Mouse (Mus musculus): ENCODE results near the gene 4930469K13Rik.

Gene 4930469K13Rik

DNA sequence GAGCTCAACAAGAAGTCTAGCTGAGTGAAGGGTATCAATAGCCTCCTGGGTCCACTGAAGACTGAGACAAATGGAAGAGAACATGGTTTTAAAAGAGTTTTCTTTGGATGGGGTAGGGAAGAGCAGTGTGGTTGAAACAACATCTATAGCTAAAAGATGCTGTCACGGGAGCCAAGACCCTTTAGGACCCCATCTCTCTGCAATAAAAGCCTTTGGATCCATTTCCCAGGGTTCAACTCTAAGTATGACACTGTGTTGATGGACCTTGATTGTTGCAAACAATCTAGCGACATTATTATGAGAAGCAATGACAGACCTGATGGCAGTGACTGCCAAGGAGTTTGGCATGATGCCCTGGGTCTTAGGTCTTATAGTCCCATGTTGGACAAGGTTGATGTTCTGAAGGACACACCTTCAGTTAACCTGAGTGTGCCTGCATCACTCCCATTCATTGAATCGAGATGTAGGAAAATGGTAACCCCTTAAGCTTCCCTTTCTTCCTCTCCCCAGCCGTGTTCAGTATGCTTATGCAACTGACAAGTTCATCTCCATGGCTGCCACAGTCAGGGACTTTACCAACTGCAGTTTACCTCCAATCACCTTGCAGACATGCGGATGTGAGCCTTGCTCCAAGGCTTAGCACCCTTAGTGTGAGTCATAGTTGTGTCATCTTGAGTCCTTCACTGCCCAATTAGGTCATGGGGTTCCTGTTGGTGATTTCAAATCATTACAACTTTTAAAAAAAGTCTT, 62.3 kb downstream of the 4930469K13Rik start:
- no peak for DNase-seq (ENCODE audit: low read depth)

DNA sequence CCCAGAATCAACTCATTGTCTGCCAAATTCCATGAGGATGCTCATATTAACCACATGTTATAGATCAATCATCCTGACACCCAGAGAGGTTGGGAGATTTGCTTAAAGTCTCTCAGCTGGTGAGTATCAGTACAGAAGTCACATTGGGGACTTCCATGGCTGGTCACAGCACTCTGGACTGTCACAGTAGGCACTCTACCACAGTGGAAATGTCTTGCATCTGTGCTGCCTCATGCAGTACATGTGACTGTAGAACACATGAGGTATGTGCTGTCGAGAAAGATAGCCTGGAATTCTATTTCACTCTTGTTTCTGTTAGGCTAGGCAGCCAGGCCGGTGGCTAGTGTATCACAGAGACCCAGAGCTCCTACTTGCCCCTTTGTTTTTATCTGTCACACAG, 63.6 kb downstream of the 4930469K13Rik start:
- DNase-seq (ENCODE audit: low read depth) = no peak

DNA sequence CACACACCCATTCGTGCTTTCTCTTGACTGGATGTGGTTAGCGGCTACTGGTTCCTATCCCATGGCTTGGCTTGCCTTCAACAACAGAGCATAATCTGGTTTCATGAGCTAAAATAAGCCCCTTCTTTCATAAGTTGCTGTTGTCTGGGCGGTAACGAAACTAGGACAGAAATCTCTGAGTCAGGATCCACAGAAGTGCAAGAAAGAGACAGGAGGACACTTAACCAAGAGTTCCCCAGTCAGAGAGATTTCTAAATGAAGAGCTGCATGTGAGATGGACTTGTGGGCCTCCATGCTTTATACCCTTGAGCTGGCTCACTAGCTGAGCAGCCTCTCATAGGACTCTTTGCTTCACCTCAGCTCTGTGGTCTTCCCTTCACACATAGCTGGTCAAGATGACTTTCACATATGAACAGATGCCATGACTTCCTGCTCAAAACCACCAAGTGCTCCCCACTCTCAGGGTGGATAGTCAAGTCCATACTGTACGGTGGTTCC, 64.3 kb downstream of the 4930469K13Rik start:
- no peak for DNase-seq (ENCODE audit: low read depth)

DNA sequence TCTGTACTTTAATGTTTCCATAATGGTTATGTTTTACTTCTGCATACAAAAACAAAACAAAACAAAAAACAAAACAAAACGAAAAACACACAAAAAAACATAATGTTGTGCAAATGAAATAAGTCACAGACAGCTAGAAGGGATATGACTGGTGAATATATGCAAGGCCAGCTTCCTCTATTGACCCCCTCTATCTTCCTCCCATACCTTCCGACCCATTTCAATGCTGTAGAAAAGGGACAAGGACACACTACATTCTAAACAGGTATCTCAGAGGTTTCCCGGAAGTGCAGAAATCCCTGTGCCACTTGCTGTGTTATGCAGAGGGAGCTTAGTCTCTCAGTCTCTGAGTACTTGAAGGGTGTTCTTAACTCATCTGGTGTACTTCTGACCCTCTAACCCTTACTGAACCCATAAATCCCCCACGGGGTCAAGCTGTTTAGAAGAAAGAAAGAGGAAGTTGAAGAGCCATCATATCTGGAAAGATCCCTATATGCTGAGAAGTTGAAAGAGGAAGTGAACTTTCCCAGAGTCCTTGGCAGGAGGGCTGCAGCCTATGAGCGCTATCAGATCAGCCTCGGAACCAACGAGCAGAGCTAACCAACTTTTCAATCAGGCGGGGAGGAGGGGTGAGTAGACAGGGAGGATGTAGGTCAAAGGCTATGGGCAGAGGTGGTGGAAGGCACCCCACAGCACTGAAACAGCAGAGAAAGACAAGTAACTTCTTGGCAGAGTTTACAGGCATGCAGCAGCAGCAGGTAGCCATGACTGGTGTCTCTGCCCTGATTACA, 67.1 kb downstream of the 4930469K13Rik start:
- no peak for DNase-seq (ENCODE audit: low read depth)

DNA sequence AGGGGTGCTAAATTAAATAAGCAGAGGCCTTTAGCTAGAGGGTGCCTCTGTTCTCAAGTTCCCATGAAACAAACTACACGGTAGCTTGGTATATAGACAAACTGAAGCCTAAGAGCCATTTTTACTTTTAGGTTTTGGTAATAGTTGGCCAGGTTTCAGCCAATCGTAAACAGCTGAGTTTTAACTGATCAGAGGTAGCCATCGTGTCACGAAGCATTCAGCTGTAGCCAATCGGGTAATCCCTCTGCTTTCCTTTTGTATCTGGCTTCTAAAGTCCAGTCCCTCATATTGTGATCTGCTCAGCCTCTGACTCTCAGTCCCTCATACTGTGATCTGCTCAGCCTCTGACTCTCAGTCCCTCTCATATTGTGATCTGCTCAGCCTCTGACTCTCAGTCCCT, 68.7 kb downstream of the 4930469K13Rik start:
- no peak for DNase-seq (ENCODE audit: low read depth)

DNA sequence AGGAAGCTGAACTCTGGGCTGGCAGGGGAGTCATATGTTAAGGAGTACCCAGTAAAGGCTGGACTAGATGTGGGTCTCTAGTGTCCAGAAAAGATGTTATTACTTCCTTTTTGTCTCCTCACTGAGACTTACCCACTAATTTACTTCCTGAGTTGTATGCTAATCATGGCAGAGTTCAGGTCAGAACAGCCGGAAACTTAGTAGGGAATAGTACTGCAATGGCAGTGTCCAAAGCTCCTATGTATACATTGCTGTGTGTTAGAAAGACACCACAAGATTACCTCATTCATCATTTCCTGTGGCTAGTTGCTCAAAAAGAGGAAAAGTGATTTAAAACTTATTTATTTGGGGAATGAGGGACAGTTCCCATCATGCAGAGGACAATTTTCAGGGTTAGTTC, 73.3 kb downstream of the 4930469K13Rik start:
- no peak for DNase-seq (ENCODE audit: low read depth)

DNA sequence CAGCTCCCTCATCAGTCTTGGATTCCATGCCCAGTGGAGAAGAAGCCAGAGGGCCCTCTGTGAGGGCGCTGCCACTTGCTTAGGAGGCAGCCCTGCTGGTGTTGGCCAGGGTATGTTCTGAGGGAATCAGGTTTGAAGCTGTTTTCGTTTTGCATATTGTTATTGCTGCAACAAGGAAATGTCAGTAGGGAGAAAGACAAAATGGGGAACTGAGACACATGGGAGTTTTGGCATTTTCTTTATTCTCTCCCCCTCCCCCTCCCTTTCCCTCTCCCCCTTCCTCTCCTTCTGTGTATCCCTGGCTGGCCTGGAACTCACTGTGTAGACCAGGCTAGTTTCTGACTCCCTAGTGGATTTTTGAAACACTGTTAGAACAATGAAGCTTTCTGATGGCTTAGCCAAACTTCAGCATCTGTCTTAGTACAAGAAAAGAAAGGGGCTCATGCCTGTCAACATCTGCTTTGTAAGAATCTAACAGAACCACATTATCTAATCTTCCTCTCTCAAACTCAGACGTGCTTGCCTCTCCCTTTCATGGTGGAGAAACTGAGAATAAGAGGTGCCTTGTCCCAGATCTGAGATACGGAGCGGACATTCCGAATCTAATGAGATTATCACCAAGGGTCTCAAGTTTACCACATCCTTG, 86.2 kb downstream of the 4930469K13Rik start:
- no peak for DNase-seq (ENCODE audit: low read depth)

DNA sequence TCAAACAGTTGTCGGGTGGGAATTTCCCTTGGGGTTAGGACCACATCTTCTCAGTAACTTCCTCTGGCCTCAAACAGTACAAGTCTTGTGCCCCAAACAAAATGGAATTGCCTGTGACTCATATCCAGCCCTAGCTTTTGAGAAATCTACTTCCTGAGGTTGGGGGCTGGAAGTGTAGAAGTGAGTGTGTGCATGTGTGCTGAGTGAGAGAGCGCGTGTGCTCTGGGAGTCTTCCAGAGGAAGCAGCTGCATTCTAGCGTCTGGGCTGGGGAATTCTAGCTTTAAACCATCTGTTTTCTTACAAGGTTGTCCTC, 87.5 kb downstream of the 4930469K13Rik start:
- DNase-seq (ENCODE audit: low read depth) = no peak

DNA sequence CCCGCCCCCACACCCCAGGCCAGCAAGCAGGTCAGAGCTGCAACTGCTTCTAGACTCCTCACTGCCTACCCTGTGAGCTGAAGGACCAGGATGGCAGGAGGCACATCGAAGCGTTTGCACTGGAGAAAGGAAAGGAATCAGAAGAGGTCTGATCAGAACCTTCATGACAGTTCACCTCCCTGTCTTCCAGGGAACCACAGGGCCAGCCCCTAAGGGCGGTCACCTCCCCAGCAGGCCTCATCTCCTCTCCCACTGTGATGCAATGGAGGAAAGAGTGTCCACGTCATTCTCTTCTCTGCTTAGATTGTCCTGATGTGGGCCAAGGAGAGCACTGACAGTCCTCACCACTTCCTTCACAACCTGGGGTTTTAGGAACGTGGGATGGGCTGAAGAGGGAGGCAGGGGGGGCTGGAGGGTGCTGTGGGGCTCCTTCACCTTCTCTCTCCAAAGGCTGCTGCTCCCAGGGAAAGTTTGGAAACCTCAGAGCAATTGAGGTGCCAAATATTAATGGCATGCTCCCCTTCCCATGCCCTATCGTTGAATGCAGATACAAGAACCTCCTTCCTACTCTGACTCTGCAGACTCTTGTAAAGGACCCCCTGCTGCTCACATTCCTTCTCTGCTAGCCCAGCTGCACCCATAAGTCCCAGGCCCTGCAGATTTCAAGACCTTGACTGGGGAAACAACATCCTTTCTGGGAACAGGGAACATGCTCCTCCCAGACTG, 88.1 kb downstream of the 4930469K13Rik start:
- DNase-seq (ENCODE audit: low read depth) = no peak

DNA sequence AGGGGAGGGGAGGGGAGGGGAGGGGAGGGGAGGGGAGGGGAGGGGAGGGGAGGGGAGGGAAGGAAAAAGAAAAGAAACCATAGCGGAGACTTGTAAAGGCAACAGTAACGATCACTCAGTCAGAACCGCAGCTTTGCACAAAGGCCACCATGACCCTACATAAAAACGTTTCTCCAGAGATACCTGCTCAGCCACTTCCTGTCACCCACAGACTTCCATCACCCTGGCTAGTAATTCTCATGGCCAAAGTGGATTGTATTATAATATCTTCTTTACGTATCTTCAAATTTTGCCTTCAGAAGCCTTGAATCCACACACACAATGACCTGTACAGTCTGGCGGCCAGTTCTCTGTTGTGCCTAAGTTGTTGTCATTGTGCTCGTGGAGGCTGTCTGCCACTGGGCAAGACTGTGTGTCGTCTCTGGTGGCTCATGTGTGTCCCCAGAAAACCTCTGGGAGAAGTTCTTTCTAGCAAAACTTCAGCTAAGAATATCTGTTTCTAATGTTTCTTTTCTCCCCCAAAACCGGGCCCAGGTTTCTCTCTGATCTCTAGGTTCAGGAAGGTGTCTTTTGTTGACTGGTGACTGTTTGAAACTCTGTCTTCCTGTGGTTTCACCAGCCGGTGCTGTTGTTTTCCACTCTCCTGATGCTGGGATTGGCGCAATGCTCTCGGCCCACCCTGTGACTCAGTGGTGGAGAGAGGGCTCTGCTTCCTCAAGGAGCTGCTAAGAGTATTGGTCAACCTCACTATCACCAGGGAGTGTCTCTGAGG, 88.9 kb downstream of the 4930469K13Rik start:
- no peak for DNase-seq (ENCODE audit: low read depth)

DNA sequence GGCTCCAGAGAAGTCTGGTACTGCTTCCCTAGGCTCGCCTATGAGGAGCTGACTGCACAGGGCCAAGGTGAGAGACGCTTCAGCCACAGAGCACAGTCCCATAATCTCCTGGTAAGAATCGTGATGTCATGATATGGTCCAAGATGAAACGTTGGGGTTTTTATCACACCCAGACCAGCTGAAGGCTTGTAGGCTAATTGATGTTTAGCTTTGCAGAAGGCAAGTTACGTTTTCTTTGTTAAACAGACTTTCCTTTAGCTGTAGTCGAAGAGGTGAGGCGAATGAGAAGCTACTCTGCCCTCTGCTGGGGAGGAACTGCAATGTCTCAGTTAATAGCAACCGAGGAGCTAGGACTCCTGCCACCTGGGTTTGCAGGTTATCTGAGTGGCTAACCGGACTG, 89.7 kb downstream of the 4930469K13Rik start:
- peak; percentile 70 for DNase-seq (ENCODE audit: low read depth)

DNA sequence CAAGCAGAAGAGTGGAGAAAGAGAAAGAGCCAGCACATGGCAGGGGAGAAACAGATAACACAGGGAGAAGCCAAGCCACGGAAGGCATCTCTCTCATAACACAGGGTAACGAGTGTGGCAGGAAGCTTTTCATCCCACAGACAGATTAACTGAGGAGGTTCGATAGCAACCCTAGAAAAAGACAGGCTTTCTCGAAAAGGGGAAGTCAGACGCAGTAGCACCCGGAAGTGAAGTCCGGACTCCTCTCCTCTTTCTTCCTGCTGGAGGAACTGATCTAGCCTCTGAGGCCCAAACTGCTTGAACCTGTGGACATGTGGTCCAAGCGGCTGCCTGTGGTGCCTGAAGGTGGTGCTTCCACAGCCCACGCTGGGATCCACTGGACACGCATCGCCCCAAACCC, 90.1 kb downstream of the 4930469K13Rik start:
- no peak for DNase-seq (ENCODE audit: low read depth)

DNA sequence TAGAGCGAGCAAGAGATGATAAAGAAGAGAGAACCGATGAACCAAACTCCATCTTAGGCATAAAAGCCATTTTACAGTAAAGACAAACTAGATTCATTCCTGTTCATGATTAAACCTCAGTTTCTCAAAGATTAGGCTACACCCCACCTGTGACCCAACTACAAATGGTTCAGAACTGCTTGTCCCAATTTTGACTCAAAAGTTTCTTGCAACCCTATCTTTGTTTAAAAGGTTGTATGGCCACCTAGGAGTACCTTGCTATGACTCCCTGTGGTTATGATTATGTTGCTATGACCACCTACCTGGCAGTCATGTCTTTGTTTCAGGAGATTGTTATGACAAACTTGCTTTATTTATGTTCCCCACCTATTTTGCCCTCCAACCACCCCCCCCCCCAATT, 90.7 kb downstream of the 4930469K13Rik start:
- no peak for DNase-seq (ENCODE audit: low read depth)

DNA sequence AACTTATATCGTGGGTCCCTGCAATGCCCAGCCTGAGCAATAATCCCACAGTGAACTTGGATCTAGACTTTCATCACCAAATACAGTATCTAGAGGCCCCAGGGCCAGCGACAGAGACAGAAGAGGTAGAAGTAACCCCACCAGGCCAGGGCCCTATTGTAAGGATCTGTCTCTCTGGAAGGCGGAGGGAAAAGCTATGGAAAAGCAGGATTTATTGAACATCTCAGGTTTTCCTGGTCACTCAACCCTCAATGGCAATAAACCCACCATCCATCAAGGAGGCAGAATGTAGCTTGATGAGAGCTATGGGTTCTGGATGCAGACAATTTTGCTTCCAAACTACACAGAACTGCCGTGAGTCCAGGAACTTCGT, 95.8 kb downstream of the 4930469K13Rik start:
- DNase-seq (ENCODE audit: low read depth) = no peak

DNA sequence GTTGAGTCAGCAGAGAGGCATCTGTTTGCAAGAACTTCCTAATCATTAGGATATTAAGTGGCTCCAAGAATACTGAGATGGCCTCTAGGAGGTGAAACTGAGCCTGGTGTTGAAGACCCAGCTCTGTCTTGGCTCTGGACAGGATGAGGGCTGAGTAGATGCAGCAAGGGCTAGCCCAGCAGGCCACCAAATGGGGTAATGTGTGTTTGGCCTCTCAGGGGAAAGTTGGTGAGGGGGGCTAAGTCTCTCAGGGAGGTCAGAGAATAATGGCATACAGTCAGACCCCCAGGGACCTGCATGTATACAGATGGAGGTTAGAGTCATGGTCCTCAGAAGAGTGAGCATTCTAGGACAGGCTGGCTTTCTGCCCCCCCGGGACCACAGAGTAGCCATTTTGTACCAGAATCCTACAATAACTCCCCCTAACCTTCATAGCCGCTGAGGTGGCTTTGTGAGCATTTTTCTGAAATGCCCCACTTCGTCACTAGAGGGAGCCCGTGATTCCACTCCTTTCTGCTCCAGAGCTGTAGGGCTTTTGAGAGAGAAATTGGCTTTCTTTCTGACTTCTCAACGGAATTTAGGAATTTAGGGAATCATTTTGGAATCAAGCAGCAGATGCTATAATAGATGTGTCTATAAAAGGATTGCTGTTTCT, 96.3 kb downstream of the 4930469K13Rik start:
- peak; percentile 57 for DNase-seq (ENCODE audit: low read depth)

DNA sequence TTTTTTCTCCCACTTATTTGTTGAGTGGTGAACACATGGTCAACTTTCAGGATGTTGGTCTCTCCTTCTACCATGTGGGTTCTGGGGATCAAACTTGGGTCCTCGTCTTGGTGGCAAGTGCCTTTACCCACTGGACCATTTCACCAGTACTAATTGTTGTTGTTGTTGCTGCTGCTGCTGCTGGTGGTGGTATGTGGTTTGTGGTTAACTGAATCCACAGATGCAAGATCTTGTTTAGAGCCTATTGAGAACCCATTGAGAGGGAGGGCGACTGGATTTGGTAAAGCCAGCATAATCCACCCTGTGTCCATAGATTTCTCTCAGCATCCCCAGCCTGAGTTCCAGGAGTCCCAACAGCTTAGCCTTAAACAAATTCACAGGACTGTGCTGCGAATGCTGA, 97.9 kb downstream of the 4930469K13Rik start:
- DNase-seq (ENCODE audit: low read depth) = no peak

DNA sequence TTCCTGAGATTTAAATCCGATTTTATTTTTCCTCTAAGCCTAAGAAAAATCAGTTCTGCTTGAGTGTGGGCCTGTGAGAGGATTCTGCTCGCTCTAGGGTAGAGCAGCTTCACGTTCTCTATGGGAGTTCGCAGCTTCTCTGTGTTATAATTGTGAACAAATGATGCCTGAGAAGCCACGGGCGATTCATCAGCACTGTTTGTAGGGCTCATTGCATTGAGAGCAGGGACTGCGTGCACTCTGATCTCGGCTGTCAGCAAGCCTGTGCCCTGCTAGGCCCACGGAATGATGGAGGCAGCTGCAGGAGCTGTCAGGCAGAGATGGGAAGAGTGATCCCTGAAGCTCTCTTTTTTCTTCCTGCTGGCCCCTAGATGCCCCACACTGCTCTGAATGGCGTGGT, 100.1 kb downstream of the 4930469K13Rik start:
- no peak for DNase-seq (ENCODE audit: low read depth)

DNA sequence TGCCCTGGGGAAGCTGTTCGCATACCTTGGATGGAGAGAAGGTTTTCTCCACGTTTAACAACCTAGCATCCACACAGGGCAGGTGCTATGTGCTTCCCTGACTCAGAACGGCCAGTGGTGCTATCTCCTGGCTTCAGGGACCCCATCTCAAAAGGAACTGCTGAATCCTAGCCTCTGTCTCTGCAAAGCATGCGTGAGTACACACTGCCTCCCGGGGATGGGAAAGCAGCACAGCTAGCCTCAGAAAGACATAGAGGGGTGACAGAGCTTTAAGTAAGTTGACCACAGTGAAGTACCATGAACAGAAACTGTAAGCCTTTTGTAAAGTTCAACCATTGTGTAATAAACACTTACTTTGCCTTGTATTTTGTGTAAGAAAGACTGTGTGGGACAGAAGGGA, 104.9 kb downstream of the 4930469K13Rik start:
- DNase-seq (ENCODE audit: low read depth) = no peak

DNA sequence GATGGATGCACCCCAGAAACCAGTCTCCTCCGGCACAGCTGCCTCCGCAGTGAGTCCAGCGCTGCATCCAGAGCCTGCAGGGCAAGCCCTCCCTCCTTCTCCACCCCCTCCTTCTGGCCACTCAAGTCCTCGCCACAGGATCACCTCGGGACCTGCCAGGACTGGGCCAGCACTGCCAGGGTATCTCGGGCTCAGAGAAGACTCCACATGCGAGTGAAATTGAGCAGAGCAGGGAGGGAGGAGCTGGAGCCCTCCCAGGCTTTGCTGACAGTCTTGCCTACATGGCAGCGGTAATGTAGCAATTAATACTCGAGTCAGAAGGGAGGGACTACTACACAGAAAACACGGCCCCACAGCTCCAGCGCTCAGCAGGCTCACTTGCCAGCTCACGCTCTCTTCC, 105.4 kb downstream of the 4930469K13Rik start, which contains the start of gene Kcnip1:
TSS of gene Kcnip1 (minus strand) at position 215 of the 400 bp plus-strand sequence.
- no peak for DNase-seq (ENCODE audit: low read depth)

DNA sequence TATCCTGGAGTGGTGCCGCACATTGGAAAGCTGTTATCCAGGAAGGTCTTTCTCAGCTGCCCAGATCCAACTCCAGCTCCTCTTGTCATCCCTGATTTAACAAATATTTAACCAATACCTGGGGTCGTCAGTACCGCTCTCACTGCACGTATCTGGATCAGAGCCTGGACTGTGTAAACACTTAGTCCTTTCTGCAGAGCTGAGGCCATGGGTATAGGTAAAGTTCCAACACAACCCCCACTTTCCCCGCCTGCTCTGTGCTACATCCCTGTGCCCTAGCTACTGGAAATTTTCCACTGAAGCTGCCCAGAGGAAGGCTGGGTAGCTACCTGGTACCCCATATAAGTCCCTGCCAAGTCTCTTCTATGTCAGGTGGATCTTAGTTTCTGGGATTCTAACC, 108.4 kb downstream of the 4930469K13Rik start:
- no peak for DNase-seq (ENCODE audit: low read depth)

DNA sequence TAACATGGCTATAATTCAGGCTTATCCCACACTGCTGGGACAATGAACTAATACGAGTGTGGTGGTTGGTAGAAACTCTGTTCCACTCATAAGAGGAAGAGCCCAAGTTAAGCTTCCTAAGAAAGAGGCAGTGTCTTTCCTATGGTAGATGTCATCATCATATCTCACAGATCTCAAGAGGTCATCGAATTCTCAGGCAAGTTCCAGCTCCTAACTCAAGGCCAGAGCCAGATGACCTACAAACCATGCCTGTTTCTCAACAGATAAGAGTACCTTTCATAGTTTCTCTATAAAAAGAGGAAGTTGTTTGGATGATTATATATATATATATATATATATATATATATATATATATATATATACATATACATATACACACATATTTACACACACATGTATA, 111.8 kb downstream of the 4930469K13Rik start:
- DNase-seq (ENCODE audit: low read depth) = no peak
